Mouse (Mus musculus) c-Kit-positive CD71-positive TER-119-positive erythroid progenitor cells, embryonic 14.5 days (primary cell): ENCODE measurements around the gene Gm10188.

Experiments
- DNase-seq: peaks from one replicate; pipeline ENCODE4 v3.0.0-alpha.2; 2013; ENCODE audit warnings: low spot score

Gene Gm10188

GRCm38 (mm10) chr1:132226297-132227080 is 3.1 kb downstream of the Gm10188 start:
- DNase-seq = no peak

- no peak for DNase-seq
These were observed 7.4 kb downstream of the Gm10188 start for GRCm38 (mm10) chr1:132222166-132222565.

GRCm38 (mm10) chr1:132221627-132222026 is 7.9 kb downstream of the Gm10188 start:
- no peak for DNase-seq

GRCm38 (mm10) chr1:132216276-132216675 is 13.3 kb downstream of the Gm10188 start:
- no peak for DNase-seq

- no peak for DNase-seq
These were observed 16.5 kb downstream of the Gm10188 start for GRCm38 (mm10) chr1:132213076-132213475.

GRCm38 (mm10) chr1:132212218-132212617 is 17.3 kb downstream of the Gm10188 start:
- peak; percentile 29 for DNase-seq

GRCm38 (mm10) chr1:132211672-132212071 is 17.9 kb downstream of the Gm10188 start:
- DNase-seq = no peak

- DNase-seq = peak; percentile 21
These were observed 18.6 kb downstream of the Gm10188 start for GRCm38 (mm10) chr1:132210922-132211321.

GRCm38 (mm10) chr1:132209400-132209799 is 20.2 kb downstream of the Gm10188 start:
- no peak for DNase-seq

- DNase-seq = no peak
These were observed 21.4 kb downstream of the Gm10188 start for GRCm38 (mm10) chr1:132208154-132208553.

GRCm38 (mm10) chr1:132206828-132207227 is 22.7 kb downstream of the Gm10188 start:
- DNase-seq = no peak

GRCm38 (mm10) chr1:132205958-132206357 is 23.6 kb downstream of the Gm10188 start:
- DNase-seq = no peak

GRCm38 (mm10) chr1:132202771-132203170 is 26.8 kb downstream of the Gm10188 start:
- no peak for DNase-seq

- no peak for DNase-seq
These were observed 27.6 kb downstream of the Gm10188 start for GRCm38 (mm10) chr1:132201936-132202335.

- DNase-seq = no peak
These were observed 28.1 kb downstream of the Gm10188 start for GRCm38 (mm10) chr1:132201511-132201860.

GRCm38 (mm10) chr1:132200562-132201510 is 28.7 kb downstream of the Gm10188 start:
- no peak for DNase-seq

- no peak for DNase-seq
These were observed 29.6 kb downstream of the Gm10188 start for GRCm38 (mm10) chr1:132199934-132200333.

GRCm38 (mm10) chr1:132199244-132199643 is 30.3 kb downstream of the Gm10188 start:
- no peak for DNase-seq

- DNase-seq = no peak
These were observed 31.0 kb downstream of the Gm10188 start for GRCm38 (mm10) chr1:132198401-132199071.

- DNase-seq = no peak
These were observed 31.9 kb downstream of the Gm10188 start for GRCm38 (mm10) chr1:132197666-132198065.

GRCm38 (mm10) chr1:132196337-132196736 is 33.2 kb downstream of the Gm10188 start:
- DNase-seq = no peak

- DNase-seq = no peak
These were observed 33.9 kb downstream of the Gm10188 start for GRCm38 (mm10) chr1:132195681-132196080.
